18 mouse cellular contexts compared by ENCODE assay signal in genomic region chr13:40846375-40846774, GRCm38 (mm10). TPM values are rescaled to one million over a fixed set of nuclear protein-coding genes. Genes with fewer than 3 reads are reported as not detected.
DNase-seq lines count a peak whose midpoint lies in the region; ATAC-seq and TF ChIP-seq lines count a peak whose summit lies in the region.
"Had no signal": no experiment of that assay in that cellular context is flagged by ENCODE, and none has a peak within 500 bp of the region (broad histone marks: within the 10 kb centered on the region; RNA-seq: fewer than 3 reads in every experiment).

No protein-coding gene starts in this region.

- H3K4me1 ChIP-seq in hindbrain, postnatal 0 days (ENCODE audit: insufficient read depth, low read length): no peaks in the 10 kb centered on the region
- H3K4me1 ChIP-seq in hindbrain, embryonic 11.5 days (replicated peaks; ENCODE audit: control insufficient read depth, insufficient read depth, low read length): no peaks in the 10 kb centered on the region
- H3K4me1 ChIP-seq in liver, postnatal 0 days (ENCODE audit: insufficient read depth): 0 out of 2 replicates have a peak, but pooled peaks cover 2% of the 10 kb centered on the region
- no peaks in the 10 kb centered on the region for H3K4me1 ChIP-seq in liver, embryonic 11.5 days (replicated peaks; ENCODE audit: control insufficient read depth, insufficient read depth, low read length)
- H3K4me1 ChIP-seq: embryonic facial prominence, embryonic 15.5 days; forebrain, embryonic 12.5 days had no signal

- ATAC-seq in hindbrain, postnatal 0 days: no peak
- ATAC-seq in hindbrain, embryonic 11.5 days (ENCODE audit: low FRiP score): no peak
- no peak for ATAC-seq in liver, postnatal 0 days
- no peak for ATAC-seq in liver, embryonic 11.5 days (replicated peaks; ENCODE audit: low FRiP score)
- no peak for ATAC-seq in Patski
- ATAC-seq: CD4-positive, CD25-positive, alpha-beta regulatory T cell, adult 4 months; hindbrain, embryonic 16.5 days; midbrain, embryonic 16.5 days had no signal

- no peak for TF ChIP-seq EP300 in liver, postnatal 0 days (IDR thresholded peaks at IDR 0.05; ENCODE audit: low read depth)

- TF ChIP-seq CTCF in hindbrain, postnatal 0 days (IDR thresholded peaks at IDR 0.05; ENCODE audit: low read depth): peak; percentile 36
- TF ChIP-seq CTCF in liver, postnatal 0 days (IDR thresholded peaks at IDR 0.05; ENCODE audit: low read depth): peak; percentile 43
- TF ChIP-seq CTCF in Patski (IDR thresholded peaks at IDR 0.05): peak; percentile 76

- CTCF ChIA-PET in Patski (lab: Charles Lee): interaction anchor here (0.9 to 2.7 kb wide), 2 partner anchors 64 to 131 kb away, joined by 3 to 13 read pairs; no protein-coding TSS in a partner anchor

- WGBS in hindbrain, postnatal 0 days: 63% methylated on average over 9 of the region's 9 CpGs
- 73% methylated on average over 9 of the region's 9 CpGs for WGBS in hindbrain, embryonic 11.5 days
- WGBS in liver, postnatal 0 days (ENCODE audit: insufficient replicate concordance): 50% methylated on average over 9 of the region's 9 CpGs
- 60% methylated on average over 9 of the region's 9 CpGs for WGBS in liver, embryonic 11.5 days

- H3K27me3 ChIP-seq in hindbrain, postnatal 0 days (ENCODE audit: insufficient read depth, low read length): no peaks in the 10 kb centered on the region
- H3K27me3 ChIP-seq in hindbrain, embryonic 11.5 days (ENCODE audit: control insufficient read depth, insufficient read depth, low read length): no peaks in the 10 kb centered on the region
- H3K27me3 ChIP-seq in liver, postnatal 0 days (ENCODE audit: insufficient read depth, low read length): no peaks in the 10 kb centered on the region
- H3K27me3 ChIP-seq in liver, embryonic 11.5 days (replicated peaks; ENCODE audit: control insufficient read depth, insufficient read depth, low read length): no peaks in the 10 kb centered on the region
- H3K27me3 ChIP-seq in Patski: peaks cover 4% of the 10 kb centered on the region
- H3K27me3 ChIP-seq: embryonic facial prominence, embryonic 15.5 days; forebrain, embryonic 12.5 days; liver, embryonic 13.5 days had no signal

- no peak overlapping the region for H3K4me3 ChIP-seq in hindbrain, postnatal 0 days (ENCODE audit: low read length)
- no peak overlapping the region for H3K4me3 ChIP-seq in hindbrain, embryonic 11.5 days (ENCODE audit: low read depth, low read length)
- no peak overlapping the region for H3K4me3 ChIP-seq in liver, postnatal 0 days (ENCODE audit: low read depth, low read length)
- no peak overlapping the region for H3K4me3 ChIP-seq in liver, embryonic 11.5 days (ENCODE audit: low read depth, low read length)
- H3K4me3 ChIP-seq: embryonic facial prominence, embryonic 15.5 days; forebrain, embryonic 12.5 days; liver, embryonic 13.5 days had no signal

- no peak overlapping the region for H3K4me2 ChIP-seq in hindbrain, postnatal 0 days (ENCODE audit: low read depth, low read length)
- no peak overlapping the region for H3K4me2 ChIP-seq in hindbrain, embryonic 11.5 days (replicated peaks; ENCODE audit: low read depth, low read length)
- no peak overlapping the region for H3K4me2 ChIP-seq in liver, postnatal 0 days (ENCODE audit: low read depth, low read length)
- no peak overlapping the region for H3K4me2 ChIP-seq in liver, embryonic 11.5 days
- H3K4me2 ChIP-seq: embryonic facial prominence, embryonic 15.5 days; forebrain, embryonic 12.5 days; liver, embryonic 13.5 days had no signal

- in situ Hi-C loops in Patski (cut with MboI; ENCODE audit: low pct_unique_long_range_greater_than_20kb): loop anchor here (10.0 kb wide), 1 partner anchor 388 kb away; no protein-coding TSS in a partner anchor

- H3K9ac ChIP-seq in hindbrain, postnatal 0 days (replicated peaks; ENCODE audit: low read length): no peak overlapping the region
- no peak overlapping the region for H3K9ac ChIP-seq in hindbrain, embryonic 11.5 days (ENCODE audit: low read depth, low read length)
- H3K9ac ChIP-seq in liver, postnatal 0 days (replicated peaks): no peak overlapping the region
- no peak overlapping the region for H3K9ac ChIP-seq in liver, embryonic 11.5 days (ENCODE audit: low read depth, low read length)
- H3K9ac ChIP-seq: embryonic facial prominence, embryonic 15.5 days; forebrain, embryonic 12.5 days; liver, embryonic 13.5 days had no signal

- no peaks in the 10 kb centered on the region for H3K36me3 ChIP-seq in hindbrain, postnatal 0 days (ENCODE audit: insufficient read depth, low read length)
- H3K36me3 ChIP-seq in hindbrain, embryonic 11.5 days (ENCODE audit: control insufficient read depth, insufficient read depth, low read length): no peaks in the 10 kb centered on the region
- no peaks in the 10 kb centered on the region for H3K36me3 ChIP-seq in liver, postnatal 0 days (replicated peaks; ENCODE audit: insufficient read depth, low read length)
- H3K36me3 ChIP-seq in liver, embryonic 11.5 days (ENCODE audit: control insufficient read depth, insufficient read depth, low read length): no peaks in the 10 kb centered on the region
- H3K36me3 ChIP-seq: embryonic facial prominence, embryonic 15.5 days; forebrain, embryonic 12.5 days; liver, embryonic 13.5 days had no signal

- DNase-seq in hindbrain, postnatal 0 days (ENCODE audit: low spot score): no peak
- DNase-seq in hindbrain, embryonic 11.5 days (ENCODE audit: low spot score): no peak
- no peak for DNase-seq in liver, postnatal 0 days
- DNase-seq in liver, embryonic 11.5 days (ENCODE audit: low spot score): no peak
- peak; percentile 10 for DNase-seq in A20 (ENCODE audit: low read depth, low spot score)
- DNase-seq in Patski (ENCODE audit: low read depth, low spot score): no peak
- DNase-seq in layer of hippocampus, adult 11-12 months (ENCODE audit: low spot score): no peak
- DNase-seq in cerebellum, postnatal 25 days: no peak
- DNase-seq: cerebellum, adult 11-12 months; heart, adult 18-20 months; heart, postnatal 10 days; liver, embryonic 13.5 days; right cerebral cortex, postnatal 25 days had no signal

- H3K9me3 ChIP-seq in hindbrain, postnatal 0 days (ENCODE audit: low read length): no peaks in the 10 kb centered on the region
- H3K9me3 ChIP-seq in hindbrain, embryonic 11.5 days (ENCODE audit: control insufficient read depth, low read length): no peaks in the 10 kb centered on the region
- H3K9me3 ChIP-seq in liver, postnatal 0 days (ENCODE audit: low read length): no peaks in the 10 kb centered on the region
- H3K9me3 ChIP-seq in liver, embryonic 11.5 days (ENCODE audit: control insufficient read depth, low read length): no peaks in the 10 kb centered on the region
- H3K9me3 ChIP-seq: embryonic facial prominence, embryonic 15.5 days; forebrain, embryonic 12.5 days; liver, embryonic 13.5 days had no signal

- H3K27ac ChIP-seq in hindbrain, postnatal 0 days: no peak overlapping the region
- H3K27ac ChIP-seq in hindbrain, embryonic 11.5 days (ENCODE audit: low read depth, low read length): no peak overlapping the region
- H3K27ac ChIP-seq in liver, postnatal 0 days (ENCODE audit: low read depth): no peak overlapping the region
- no peak overlapping the region for H3K27ac ChIP-seq in liver, embryonic 11.5 days (ENCODE audit: low read depth, low read length)
- H3K27ac ChIP-seq: embryonic facial prominence, embryonic 15.5 days; forebrain, embryonic 12.5 days; liver, embryonic 13.5 days had no signal

- POLR2A ChIA-PET in Patski (lab: Charles Lee): interaction anchor here (0.7 kb wide), 1 partner anchor 138 kb away, joined by 3 read pairs; no protein-coding TSS in a partner anchor

RNA-seq across cellular contexts. Expression of gene Gcnt2, which starts 13.2 kb away (rescaled TPM):
- 11.1 and 12.0 TPM in 2 replicates for total RNA-seq in hindbrain, postnatal 0 days (2014; rRNA removed)
- 2.9 and 3.1 TPM in 2 replicates for polyA plus RNA-seq in hindbrain, postnatal 0 days (2015; fragmentation: Nextera tagmentation; extraction: Ambion mirVana)
- polyA plus RNA-seq in hindbrain, embryonic 11.5 days (2014; fragmentation: Nextera tagmentation; extraction: Ambion mirVana): 6.7 and 7.4 TPM in 2 replicates
- polyA plus RNA-seq in liver, postnatal 0 days (2015; fragmentation: Nextera tagmentation; extraction: Ambion mirVana): 2.5 and 3.3 TPM in 2 replicates
- 2.1 and 2.2 TPM in 2 replicates for polyA plus RNA-seq in liver, embryonic 11.5 days (2014; fragmentation: Nextera tagmentation; extraction: Ambion mirVana)
- polyA plus RNA-seq in Patski (2021): 71.2 TPM
